Mouse (Mus musculus) ES-E14 (cell line): ENCODE measurements around the gene Unk.

Source experiments
- MAFK ChIP-seq: IDR thresholded peaks from 2 replicates; pipeline ENCODE4 v1.6.1; 2014; ENCODE audit warnings: mild to moderate bottlenecking, low read depth, low read length, inconsistent platforms; ENCODE audit not compliant: insufficient read depth
- ZNF384 ChIP-seq: IDR thresholded peaks from 2 replicates; pipeline ENCODE4 v1.6.1; 2012; ENCODE audit warnings: low read depth, low read length, inconsistent platforms

GRCm38 (mm10) chr11:115989686-115990085 is 40.4 kb upstream of the Unk start:
- no peak for TF ChIP-seq ZNF384
- no peak for TF ChIP-seq MAFK
